8 mouse cellular contexts compared by ENCODE assay signal in the genomic region with DNA sequence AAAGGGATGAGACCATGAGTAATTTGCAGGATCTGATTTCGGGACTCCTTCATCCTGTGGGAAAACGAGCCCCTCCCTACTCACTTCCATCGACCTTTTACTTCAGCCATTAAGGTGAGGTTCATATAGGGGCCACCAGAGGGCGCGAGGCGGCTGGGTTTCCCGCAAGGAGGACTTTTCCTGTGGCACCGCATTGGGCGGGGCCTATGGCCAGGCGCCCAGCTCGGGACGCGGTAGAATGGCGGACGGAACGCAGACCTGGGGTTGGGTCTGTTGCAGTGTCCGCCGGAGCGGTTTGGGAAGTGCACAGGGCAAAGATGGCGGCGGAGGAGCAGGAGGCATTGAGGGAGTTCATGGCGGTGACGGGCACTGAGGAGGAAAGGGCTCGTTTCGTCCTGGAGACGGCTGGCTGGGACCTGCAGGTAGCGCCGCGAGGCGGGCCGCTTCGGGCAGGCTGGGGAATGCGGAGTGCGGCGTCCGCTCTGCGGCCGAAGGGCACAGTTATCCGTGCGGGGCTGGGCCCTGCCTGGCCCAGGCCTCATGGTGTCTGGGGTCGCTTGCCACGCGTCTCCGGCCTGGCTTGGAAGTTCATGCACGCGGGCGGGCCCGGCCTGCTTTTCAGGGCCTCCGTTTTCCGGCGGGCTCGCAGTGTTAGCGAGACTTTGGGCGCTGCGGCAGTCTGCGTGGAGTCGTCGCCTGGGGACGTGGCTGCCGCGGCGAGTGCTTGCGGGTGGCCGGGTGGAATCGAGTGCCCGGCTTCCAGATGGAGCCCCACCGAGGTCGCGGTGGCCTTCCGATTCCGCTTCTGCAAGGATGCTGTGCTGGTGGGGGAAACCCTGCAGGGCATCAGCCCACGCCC.
DNase-seq lines count a peak whose midpoint lies in the region; ATAC-seq lines count a peak whose summit lies in the region.
"Not testable (repeated sequence)": the region's sequence is repeated elsewhere in the genome, so short reads cannot be mapped to it uniquely, and the experiment has no call there.

No protein-coding gene starts in this region.

- DNase-seq in B cell, adult 2 months = peak; percentile 100
- DNase-seq in brain, adult 2 months (ENCODE audit: low read depth, low spot score) = peak; percentile 99
- DNase-seq in heart, embryonic 10.5 days (ENCODE audit: low spot score) = peak; percentile 97
- DNase-seq in liver = peak; percentile 96
- DNase-seq in spleen, postnatal 4 days (ENCODE audit: low spot score in 2 of 2) = peak; percentile 99 to 100

- H3K9me3 ChIP-seq in heart, embryonic 10.5 days; kidney, embryonic 15.5 days (replicated peaks): not testable (repeated sequence)

- H3K27ac ChIP-seq in heart, embryonic 10.5 days = peak overlapping the region; percentile 92
- H3K27ac ChIP-seq in kidney, embryonic 15.5 days = peak overlapping the region; percentile 75; the same call in 1 of the 2 replicates

- 8% methylated on average over 71 of the region's 72 CpGs for WGBS in heart, embryonic 10.5 days
- 8% methylated on average over 70 of the region's 72 CpGs for WGBS in kidney, embryonic 15.5 days

- H3K4me2 ChIP-seq in kidney, embryonic 15.5 days = peak overlapping the region; percentile 46

- H3K9ac ChIP-seq in kidney, embryonic 15.5 days = peak overlapping the region; percentile 77

- not testable (repeated sequence) for H3K36me3 ChIP-seq in heart, embryonic 10.5 days; kidney, embryonic 15.5 days

- ATAC-seq in erythroblast, adult 5-6 weeks (replicated peaks; ENCODE audit: low FRiP score, poor library complexity, severe bottlenecking) = peak; percentile 100
- ATAC-seq in kidney, embryonic 15.5 days (replicated peaks; ENCODE audit: low FRiP score) = peak; percentile 100
- ATAC-seq in monocyte, adult 5-6 weeks (replicated peaks; ENCODE audit: insufficient number of reproducible peaks, low FRiP score, low TSS enrichment, poor library complexity, severe bottlenecking) = peak; percentile 100

- H3K27me3 ChIP-seq in heart, embryonic 10.5 days (ENCODE audit: insufficient read depth, poor library complexity, severe bottlenecking); kidney, embryonic 15.5 days: not testable (repeated sequence)

- H3K4me1 ChIP-seq in heart, embryonic 10.5 days; kidney, embryonic 15.5 days: not testable (repeated sequence)

- peak overlapping the region; percentile 69 for H3K4me3 ChIP-seq in heart, embryonic 10.5 days
- peak overlapping the region; percentile 57 for H3K4me3 ChIP-seq in kidney, embryonic 15.5 days (replicated peaks)

Comparison
In these comparisons a context has a peak if more than half of its experiments do, and no peak if none do; other contexts are left out.
1. Peak in every context shown above with its lines: DNase-seq, ATAC-seq, H3K4me3 ChIP-seq and H3K27ac ChIP-seq.